Mouse (Mus musculus) heart, postnatal 0 days (tissue): ENCODE data around the gene Lbhd2.

ENCODE experiments used
- CTCF ChIP-seq: IDR thresholded peaks from 2 replicates; pipeline ENCODE4 v1.5.1; 2016; ENCODE audit warnings: antibody characterized with exemption, control low read depth, low read depth
- EP300 ChIP-seq: IDR thresholded peaks from 2 replicates; pipeline ENCODE4 v1.6.1; 2016; ENCODE audit warnings: antibody characterized with exemption, low read depth

DNA sequence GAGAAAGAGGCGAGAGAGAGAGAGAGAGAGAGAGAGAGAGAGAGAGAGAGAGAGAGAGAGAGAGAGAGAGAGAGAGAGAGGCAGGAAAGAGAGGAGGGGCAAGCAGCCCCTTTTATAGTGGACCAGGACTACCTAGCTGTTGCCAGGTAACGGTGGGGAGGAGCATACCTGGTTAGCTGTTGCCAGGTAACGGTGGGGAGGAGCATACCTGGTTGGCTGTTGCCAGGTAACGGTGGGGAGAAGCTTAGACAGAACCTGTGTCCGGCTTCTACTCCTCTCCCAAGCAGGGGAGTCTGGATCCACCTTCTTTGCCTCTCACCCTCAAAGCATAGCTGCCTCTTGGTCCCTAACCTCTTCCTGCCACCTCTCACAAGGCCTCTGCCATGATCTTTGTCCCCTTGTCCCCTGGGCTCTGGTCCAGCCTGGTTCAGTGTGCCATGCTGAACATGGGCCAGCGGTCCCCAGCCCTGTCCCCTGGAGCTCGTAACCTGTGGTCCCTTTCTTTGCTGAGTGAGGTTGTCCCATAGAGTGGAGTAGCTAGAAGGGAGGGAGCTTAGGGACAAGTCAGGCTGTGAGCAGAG lies 27.6 kb downstream of the Lbhd2 start:
- no peak for TF ChIP-seq CTCF
- TF ChIP-seq EP300, result no peak
